Comparison of ENCODE assay signal across 10 mouse cellular contexts in the genomic region with DNA sequence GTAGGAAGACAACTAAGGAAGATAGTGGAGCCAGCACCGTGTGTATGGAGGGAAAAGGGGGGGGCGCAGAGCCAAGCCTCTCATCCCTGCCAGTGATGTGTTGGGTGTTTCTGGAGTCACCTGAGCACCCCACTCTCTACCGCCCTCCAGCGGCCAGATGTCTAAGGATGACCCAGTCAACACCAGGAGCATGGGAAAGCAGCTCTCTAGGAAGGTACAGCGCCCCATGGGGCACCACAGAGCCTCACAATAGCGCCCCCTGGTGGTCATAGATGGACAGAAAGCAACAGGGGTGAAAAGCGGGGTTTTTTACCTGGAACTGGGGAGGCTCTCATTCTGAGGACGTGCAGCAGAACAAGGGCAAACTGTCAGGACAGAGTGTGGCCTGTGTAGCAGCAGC. TPM values are rescaled to one million over a fixed set of nuclear protein-coding genes. Genes with fewer than 3 reads are reported as not detected.
DNase-seq lines count a peak whose midpoint lies in the region; ATAC-seq and TF ChIP-seq lines count a peak whose summit lies in the region.
"Had no signal": no experiment of that assay in that cellular context is flagged by ENCODE, and none has a peak within 500 bp of the region (broad histone marks: within the 10 kb centered on the region; RNA-seq: fewer than 3 reads in every experiment).

No protein-coding gene starts in this region.

- no peak overlapping the region for H3K27ac ChIP-seq in intestine, embryonic 14.5 days (ENCODE audit: low read depth)
- H3K27ac ChIP-seq in intestine, embryonic 15.5 days: no peak overlapping the region
- no peak overlapping the region for H3K27ac ChIP-seq in CH12.LX (ENCODE audit: insufficient read depth, low read depth)
- H3K27ac ChIP-seq in lung, embryonic 14.5 days (ENCODE audit: low read depth): no peak overlapping the region
- no peak overlapping the region for H3K27ac ChIP-seq in forebrain, embryonic 15.5 days (replicated peaks)
- H3K27ac ChIP-seq: embryonic facial prominence, embryonic 13.5 days; limb, embryonic 13.5 days had no signal

- H3K79me2 ChIP-seq in CH12.LX (replicated peaks; ENCODE audit: control insufficient read depth, extremely low read depth, insufficient read depth, poor library complexity, severe bottlenecking): no peaks in the 10 kb centered on the region

- dilution Hi-C loops in CH12.LX (cut with MboI; ENCODE audit: extremely low pct_ligation_motif_present, extremely low pct_unique_long_range_greater_than_20kb, low sequenced_read_pairs): no loop called here

- peak; percentile 66 to 99 for TF ChIP-seq CTCF in CH12.LX (conservative IDR thresholded peaks at IDR 0.05 in 1 of 2, IDR thresholded peaks at IDR 0.05 in 1 of 2; ENCODE audit: low read depth in 2 of 2, low read length in 2 of 2)
- TF ChIP-seq CTCF in lung, embryonic 14.5 days (IDR thresholded peaks at IDR 0.05; ENCODE audit: low read depth): peak; percentile 80

- TF ChIP-seq RAD21 in CH12.LX (IDR thresholded peaks at IDR 0.05; ENCODE audit: low read depth, low read length): peak; percentile 76

- H3K9me3 ChIP-seq in intestine, embryonic 14.5 days (ENCODE audit: control insufficient read depth, low read length): peaks cover 4% of the 10 kb centered on the region; the same call in 1 of the 2 replicates
- H3K9me3 ChIP-seq in intestine, embryonic 15.5 days: no peaks in the 10 kb centered on the region
- H3K9me3 ChIP-seq in CH12.LX (replicated peaks; ENCODE audit: low read length): peaks cover 4% of the 10 kb centered on the region
- H3K9me3 ChIP-seq in lung, embryonic 14.5 days (ENCODE audit: low read depth, low read length): no peaks in the 10 kb centered on the region
- H3K9me3 ChIP-seq in forebrain, embryonic 15.5 days: no peaks in the 10 kb centered on the region
- H3K9me3 ChIP-seq: embryonic facial prominence, embryonic 13.5 days; limb, embryonic 13.5 days had no signal

- no peaks in the 10 kb centered on the region for H3K36me3 ChIP-seq in intestine, embryonic 14.5 days (ENCODE audit: control insufficient read depth, insufficient read depth, low read length)
- H3K36me3 ChIP-seq in intestine, embryonic 15.5 days: no peaks in the 10 kb centered on the region
- H3K36me3 ChIP-seq in CH12.LX (replicated peaks in 1 of 2; ENCODE audit: control insufficient read depth in 1 of 2, insufficient read depth in 1 of 2, low read length in 1 of 2): no peaks in the 10 kb centered on the region
- H3K36me3 ChIP-seq in lung, embryonic 14.5 days (ENCODE audit: insufficient read depth): no peaks in the 10 kb centered on the region
- H3K36me3 ChIP-seq in forebrain, embryonic 15.5 days: no peaks in the 10 kb centered on the region
- H3K36me3 ChIP-seq: embryonic facial prominence, embryonic 13.5 days; limb, embryonic 13.5 days had no signal

- in situ Hi-C loops in CH12.LX (cut with MboI; ENCODE audit: low pct_ligation_motif_present, low pct_unique_long_range_greater_than_20kb, low sequenced_read_pairs): loop anchor here (10.0 kb wide), 1 partner anchor 334 kb away; no protein-coding TSS in a partner anchor

- WGBS in intestine, embryonic 14.5 days: 39% methylated on average over 8 of the region's 8 CpGs
- WGBS in intestine, embryonic 15.5 days: 34% methylated on average over 8 of the region's 8 CpGs
- 23% methylated on average over 8 of the region's 8 CpGs for WGBS in lung, embryonic 14.5 days
- WGBS in forebrain, embryonic 15.5 days: 35% methylated on average over 8 of the region's 8 CpGs

- TF ChIP-seq EP300 in CH12.LX (IDR thresholded peaks at IDR 0.05; ENCODE audit: low read length): no peak

- H3K4me1 ChIP-seq in intestine, embryonic 14.5 days (replicated peaks; ENCODE audit: control insufficient read depth, insufficient read depth, low read length): peaks cover under 1% of the 10 kb centered on the region; the same call in 1 of the 2 replicates
- no peaks in the 10 kb centered on the region for H3K4me1 ChIP-seq in intestine, embryonic 15.5 days (replicated peaks)
- peaks cover 12 to 42% of the 10 kb centered on the region in 2 experiments for H3K4me1 ChIP-seq in CH12.LX (ENCODE audit: control insufficient read depth in 1 of 2, insufficient read depth in 2 of 2)
- H3K4me1 ChIP-seq in lung, embryonic 14.5 days (ENCODE audit: insufficient read depth): no peaks in the 10 kb centered on the region
- H3K4me1 ChIP-seq in forebrain, embryonic 15.5 days: no peaks in the 10 kb centered on the region
- H3K4me1 ChIP-seq: limb, embryonic 13.5 days had no signal

- H3K4me2 ChIP-seq in intestine, embryonic 14.5 days (ENCODE audit: low read length): no peak overlapping the region
- H3K4me2 ChIP-seq in intestine, embryonic 15.5 days (replicated peaks): no peak overlapping the region
- H3K4me2 ChIP-seq in CH12.LX (ENCODE audit: insufficient read depth, low read depth, poor library complexity, severe bottlenecking): no peak overlapping the region
- no peak overlapping the region for H3K4me2 ChIP-seq in lung, embryonic 14.5 days
- H3K4me2 ChIP-seq in forebrain, embryonic 15.5 days (replicated peaks): no peak overlapping the region
- H3K4me2 ChIP-seq: embryonic facial prominence, embryonic 13.5 days; limb, embryonic 13.5 days had no signal

- no peaks in the 10 kb centered on the region for H3K27me3 ChIP-seq in intestine, embryonic 14.5 days (replicated peaks; ENCODE audit: control insufficient read depth, insufficient read depth, low read length)
- no peaks in the 10 kb centered on the region for H3K27me3 ChIP-seq in intestine, embryonic 15.5 days (replicated peaks)
- H3K27me3 ChIP-seq in CH12.LX (replicated peaks): no peaks in the 10 kb centered on the region
- no peaks in the 10 kb centered on the region for H3K27me3 ChIP-seq in lung, embryonic 14.5 days (ENCODE audit: insufficient read depth, low read length)
- no peaks in the 10 kb centered on the region for H3K27me3 ChIP-seq in forebrain, embryonic 15.5 days
- H3K27me3 ChIP-seq: embryonic facial prominence, embryonic 13.5 days; limb, embryonic 13.5 days had no signal

- peak; percentile 77 for DNase-seq in intestine, embryonic 14.5 days (ENCODE audit: low spot score)
- peak; percentile 89 for DNase-seq in CH12.LX (ENCODE audit: extremely low read depth)
- peak; percentile 66 for DNase-seq in adrenal gland, postnatal 25 days
- DNase-seq in induced T-regulatory cell, adult 2 months (ENCODE audit: low read depth): peak; percentile 85
- peak; percentile 69 for DNase-seq in lung, embryonic 14.5 days
- DNase-seq in spleen, postnatal 4 days (ENCODE audit: low spot score in 2 of 2): peak; percentile 66 to 89

- no peak for ATAC-seq in intestine, embryonic 14.5 days (replicated peaks; ENCODE audit: low FRiP score, low TSS enrichment, low read depth)
- no peak for ATAC-seq in intestine, embryonic 15.5 days
- ATAC-seq in lung, embryonic 14.5 days (ENCODE audit: insufficient read depth): no peak
- ATAC-seq in forebrain, embryonic 15.5 days (replicated peaks): no peak

- no peak for TF ChIP-seq POLR2A in CH12.LX (IDR thresholded peaks at IDR 0.05; ENCODE audit: low read depth, low read length)

- H3K9ac ChIP-seq in intestine, embryonic 14.5 days (ENCODE audit: low read length): no peak overlapping the region
- no peak overlapping the region for H3K9ac ChIP-seq in intestine, embryonic 15.5 days
- H3K9ac ChIP-seq in CH12.LX (ENCODE audit: insufficient read depth, low read depth): no peak overlapping the region
- H3K9ac ChIP-seq in lung, embryonic 14.5 days: no peak overlapping the region
- H3K9ac ChIP-seq in forebrain, embryonic 15.5 days (replicated peaks): no peak overlapping the region
- H3K9ac ChIP-seq: embryonic facial prominence, embryonic 13.5 days; limb, embryonic 13.5 days had no signal

- H3K4me3 ChIP-seq in intestine, embryonic 14.5 days (ENCODE audit: low read depth, low read length): no peak overlapping the region
- no peak overlapping the region for H3K4me3 ChIP-seq in intestine, embryonic 15.5 days (replicated peaks)
- no peak overlapping the region for H3K4me3 ChIP-seq in CH12.LX (replicated peaks in 1 of 3; ENCODE audit: low read depth in 2 of 3, low read length in 2 of 3, poor library complexity in 1 of 3)
- no peak overlapping the region for H3K4me3 ChIP-seq in lung, embryonic 14.5 days (ENCODE audit: low read depth, low read length)
- no peak overlapping the region for H3K4me3 ChIP-seq in forebrain, embryonic 15.5 days
- H3K4me3 ChIP-seq: embryonic facial prominence, embryonic 13.5 days; limb, embryonic 13.5 days had no signal

TF ChIP-seq in CH12.LX, 34 proteins besides CTCF, POLR2A, EP300 and RAD21 (continues in another document):
- no peak for TF ChIP-seq ETS1 (conservative IDR thresholded peaks at IDR 0.05; ENCODE audit: low read depth, low read length)
- no peak for TF ChIP-seq RCOR1 (conservative IDR thresholded peaks at IDR 0.05; ENCODE audit: low read depth, low read length)
- TF ChIP-seq UBTF (IDR thresholded peaks at IDR 0.05; ENCODE audit: low read depth, low read length): no peak
- TF ChIP-seq MEF2A (IDR thresholded peaks at IDR 0.05; ENCODE audit: borderline replicate concordance, low read depth, low read length): no peak
- TF ChIP-seq MAX (IDR thresholded peaks at IDR 0.05; ENCODE audit: low read length): no peak
- TF ChIP-seq MXI1 (IDR thresholded peaks at IDR 0.05; ENCODE audit: low read depth, low read length): no peak
- TF ChIP-seq SMC3 (IDR thresholded peaks at IDR 0.05; ENCODE audit: low read depth, low read length): peak; percentile 95
- no peak for TF ChIP-seq USF2 (conservative IDR thresholded peaks at IDR 0.05; ENCODE audit: low read depth, low read length)

RNA-seq across cellular contexts. Expression of a gene that starts 29.2 kb away (rescaled TPM):
- polyA plus RNA-seq in intestine, embryonic 14.5 days (2014; fragmentation: Nextera tagmentation; extraction: Ambion mirVana): 126 and 128 TPM in 2 replicates
- 91.3 and 94.3 TPM in 2 replicates for polyA plus RNA-seq in intestine, embryonic 15.5 days (2015; fragmentation: Nextera tagmentation; extraction: Ambion mirVana)
- total RNA-seq in CH12.LX (2012; rRNA removed) (58.9 and 86.7 TPM in 2 replicates), CH12.LX (2014; rRNA removed) (35.7 and 43.8 TPM in 2 replicates)
- 28.8 and 38.9 TPM in 2 replicates for polyA plus RNA-seq in CH12.LX (2012; ENCODE audit: insufficient read length, low read depth)
- 104 and 112 TPM in 2 replicates for total RNA-seq in adrenal gland, postnatal 25 days (2021)
- 116 and 117 TPM in 2 replicates for polyA plus RNA-seq in lung, embryonic 14.5 days (2014; fragmentation: Nextera tagmentation; extraction: Ambion mirVana)
- 100 and 106 TPM in 2 replicates for polyA plus RNA-seq in forebrain, embryonic 15.5 days (2015; fragmentation: Nextera tagmentation; extraction: Ambion mirVana)

RNA-seq across cellular contexts. Expression of a gene that starts 37.0 kb away (rescaled TPM):
- polyA plus RNA-seq in intestine, embryonic 14.5 days (2014; fragmentation: Nextera tagmentation; extraction: Ambion mirVana): 21.0 and 21.9 TPM in 2 replicates
- polyA plus RNA-seq in intestine, embryonic 15.5 days (2015; fragmentation: Nextera tagmentation; extraction: Ambion mirVana): 16.4 and 16.9 TPM in 2 replicates
- total RNA-seq in CH12.LX (2012; rRNA removed): 11.5 and 15.4 TPM in 2 replicates
- total RNA-seq in CH12.LX (2014; rRNA removed): 12.2 and 13.1 TPM in 2 replicates
- polyA plus RNA-seq in CH12.LX (2012; ENCODE audit: insufficient read length, low read depth): 16.4 and 17.0 TPM in 2 replicates
- 7.4 and 7.7 TPM in 2 replicates for total RNA-seq in adrenal gland, postnatal 25 days (2021)
- 22.7 TPM in 2 replicates for polyA plus RNA-seq in lung, embryonic 14.5 days (2014; fragmentation: Nextera tagmentation; extraction: Ambion mirVana)
- polyA plus RNA-seq in forebrain, embryonic 15.5 days (2015; fragmentation: Nextera tagmentation; extraction: Ambion mirVana): 53.1 and 54.0 TPM in 2 replicates
